Mouse (Mus musculus): ENCODE data around the gene Acot4.
"Not testable (repeated sequence)": the region's sequence is repeated elsewhere in the genome, so short reads cannot be mapped to it uniquely, and the experiment has no call there.

The Acot4 gene

DNA sequence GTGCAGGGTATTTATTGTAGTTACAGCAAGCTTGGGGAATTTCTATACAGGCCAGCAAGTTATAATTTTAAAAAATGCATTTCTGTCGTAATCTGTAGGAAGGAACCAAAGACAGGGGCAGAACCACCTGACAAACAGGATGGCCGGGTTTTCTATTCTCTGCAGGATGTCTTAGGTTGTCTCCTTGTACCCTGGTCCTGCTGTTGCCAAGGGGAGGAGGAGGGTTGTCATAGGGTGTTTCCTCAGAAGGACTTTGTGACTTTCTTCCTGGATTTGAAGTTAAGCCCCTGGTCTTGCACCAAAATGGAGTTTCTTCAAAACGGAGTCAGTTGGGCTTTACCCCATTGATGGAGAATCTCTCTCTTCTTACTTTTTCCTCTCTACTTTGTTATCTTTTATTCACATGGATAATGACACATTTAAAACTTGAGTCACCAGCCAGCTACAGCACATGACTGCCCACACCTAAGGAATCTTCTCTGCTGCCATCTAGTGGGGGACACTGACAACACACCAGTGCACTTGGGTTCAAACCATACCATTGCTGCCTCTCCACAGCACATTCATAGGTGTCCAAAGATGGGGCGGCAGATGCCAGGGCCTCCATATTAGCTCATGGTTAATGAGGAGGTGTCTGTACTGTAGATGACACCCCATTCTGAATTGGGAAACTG lies 7.4 kb upstream of the Acot4 start:
- in situ Hi-C loops (cut with MboI), result no loop called here

DNA sequence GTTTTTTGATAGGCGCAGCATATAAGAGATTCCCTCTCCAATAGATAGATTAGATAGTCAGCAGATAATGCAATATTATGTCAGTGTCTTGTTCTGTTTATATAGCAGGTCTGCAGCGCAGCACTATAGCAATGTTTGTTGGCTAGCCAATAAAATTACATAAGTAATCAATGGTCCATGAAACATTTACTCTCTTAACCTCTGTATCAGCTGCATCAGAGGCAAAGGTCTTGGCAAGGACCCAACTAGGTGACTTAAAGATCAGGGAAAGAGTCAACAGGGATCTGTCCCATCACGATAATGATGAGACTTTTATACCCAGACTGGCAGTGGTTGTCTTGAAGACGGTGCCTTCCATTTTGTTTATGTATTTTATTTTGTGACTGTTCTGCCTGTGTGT lies 5.3 kb upstream of the Acot4 start:
- in situ Hi-C loops (cut with MboI), result no loop called here

GRCm38 (mm10) chr12:84033302-84033701 lies 4.9 kb upstream of the Acot4 start:
- in situ Hi-C loops (cut with MboI), result not testable (repeated sequence)

GRCm38 (mm10) chr12:84034108-84034507 lies 4.1 kb upstream of the Acot4 start:
- in situ Hi-C loops (cut with MboI), result no loop called here

- in situ Hi-C loops (cut with MboI), result not testable (repeated sequence)
Observed at GRCm38 (mm10) chr12:84038691-84039111, 522 bp downstream of the Acot4 start, which contains the start of gene Gm49366. Gm49366 (plus strand) TSS chr12:84038935.

DNA sequence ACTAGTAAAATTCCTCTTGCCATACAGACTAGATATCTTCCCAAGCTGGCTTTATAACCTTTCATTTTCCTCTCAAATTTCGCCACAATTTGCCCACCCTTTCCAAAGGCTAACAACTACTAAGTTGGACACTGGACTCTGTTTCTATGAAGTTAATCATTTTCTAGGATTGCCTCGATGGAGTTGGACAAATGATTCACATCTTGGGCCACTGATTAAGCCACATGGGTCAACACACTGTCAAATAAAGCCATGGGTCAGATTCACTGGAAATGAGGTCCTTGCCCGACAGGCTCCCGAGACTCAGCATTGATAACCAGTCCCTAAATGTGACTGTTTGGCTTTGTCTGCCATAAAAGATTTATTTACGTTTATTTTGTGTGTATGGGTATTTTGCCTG lies 4.1 kb downstream of the Acot4 start:
- in situ Hi-C loops (cut with MboI), result no loop called here

DNA sequence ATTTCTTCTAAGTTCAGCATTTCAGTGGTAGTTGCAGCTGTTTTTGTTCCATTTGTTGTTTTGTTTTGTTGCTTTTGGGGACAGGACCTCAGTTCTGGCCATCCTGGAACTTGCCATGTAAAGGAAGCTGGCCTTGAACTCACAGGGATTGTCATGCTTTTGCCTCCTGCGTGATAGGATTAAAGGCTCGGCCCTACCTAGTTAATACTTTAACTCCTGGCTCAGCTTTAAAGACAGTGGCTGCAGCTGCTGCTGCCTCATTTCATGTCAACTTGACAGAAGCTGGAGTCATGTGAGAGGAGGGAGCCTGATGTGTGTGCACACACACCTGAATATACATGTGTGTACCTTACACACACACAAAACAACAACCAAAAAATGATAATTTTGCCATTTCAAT lies 5.9 kb downstream of the Acot4 start:
- in situ Hi-C loops (cut with MboI), result no loop called here

DNA sequence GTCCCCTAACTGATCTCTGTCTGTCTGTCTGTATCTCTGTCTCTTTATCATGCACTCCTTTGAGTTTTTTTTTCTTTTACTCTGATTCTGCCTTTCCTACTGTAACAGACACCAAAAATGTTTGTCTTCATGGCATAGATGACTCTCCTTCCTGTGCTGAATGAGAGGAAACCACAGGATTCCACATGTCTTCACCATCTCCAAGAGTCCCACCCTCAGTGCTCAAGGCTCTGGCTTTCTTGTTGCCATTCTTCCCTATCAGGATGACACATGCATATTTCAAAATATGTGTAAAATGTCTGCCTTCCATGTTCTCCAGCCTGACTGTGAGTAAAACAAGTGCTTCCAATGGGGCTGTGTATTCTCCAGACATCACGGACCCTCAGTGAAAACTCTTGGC lies 8.7 kb downstream of the Acot4 start:
- in situ Hi-C loops (cut with MboI), result no loop called here

GRCm38 (mm10) chr12:84050744-84051143 lies 12.6 kb downstream of the Acot4 start:
- in situ Hi-C loops (cut with MboI), result not testable (repeated sequence)

- in situ Hi-C loops (cut with MboI), result no loop called here
Observed at GRCm38 (mm10) chr12:84051937-84052474, 13.8 kb downstream of the Acot4 start, which contains the start of gene Acot3. Acot3 (plus strand) TSS chr12:84052144.

DNA sequence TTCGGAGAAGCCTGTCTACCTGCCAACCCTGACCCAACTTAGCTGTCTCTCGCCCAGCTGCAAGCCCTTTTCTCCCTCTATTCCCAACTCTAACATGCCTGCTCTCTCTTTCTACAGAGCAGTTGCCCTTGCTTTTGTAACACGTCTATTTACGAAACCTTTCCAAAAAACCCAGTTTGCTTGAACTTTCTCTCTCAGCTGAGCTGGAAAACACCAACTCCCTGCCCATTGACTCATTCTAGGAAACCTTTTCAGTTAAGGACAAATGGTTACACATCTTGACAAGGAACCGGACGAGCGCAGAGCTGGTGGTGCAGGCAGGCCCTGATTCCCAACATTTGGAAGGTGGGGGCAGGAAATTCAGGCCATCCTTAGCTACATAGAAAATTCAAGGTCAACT lies 14.4 kb downstream of the Acot4 start:
- in situ Hi-C loops (cut with MboI), result no loop called here

- in situ Hi-C loops (cut with MboI), result no loop called here
Observed at GRCm38 (mm10) chr12:84053173-84053572, 15.0 kb downstream of the Acot4 start.

DNA sequence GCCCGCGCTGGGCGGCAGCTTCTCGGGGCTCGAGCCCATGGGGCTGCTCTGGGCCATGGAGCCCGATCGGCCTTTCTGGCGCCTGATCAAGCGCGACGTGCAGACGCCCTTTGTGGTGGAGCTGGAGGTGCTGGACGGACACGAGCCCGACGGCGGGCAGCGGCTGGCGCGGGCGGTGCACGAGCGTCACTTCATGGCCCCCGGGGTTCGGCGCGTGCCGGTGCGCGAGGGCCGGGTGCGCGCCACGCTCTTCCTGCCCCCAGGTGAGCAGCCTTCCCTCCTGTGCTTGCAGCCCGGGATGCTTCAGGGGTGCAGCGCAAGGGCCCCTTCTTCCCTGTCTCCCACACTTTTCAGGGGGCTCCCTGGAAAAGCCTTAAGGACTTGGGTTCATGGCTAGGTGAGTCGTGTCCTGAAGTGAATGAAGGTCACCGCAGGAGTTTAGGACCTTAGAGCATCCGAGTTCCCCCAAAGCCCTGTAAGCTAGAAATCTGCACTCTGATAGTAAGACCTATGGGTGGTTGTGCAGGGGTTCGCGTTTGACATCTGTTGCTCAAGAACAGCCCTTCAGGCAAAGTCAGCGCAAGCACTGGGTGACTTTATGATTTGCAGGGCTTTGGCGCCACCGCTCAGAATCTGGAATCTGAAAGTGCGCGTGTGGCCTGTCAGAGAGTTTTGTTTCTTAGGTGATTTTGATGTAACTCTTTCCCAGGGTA lies 15.7 kb downstream of the Acot4 start:
- in situ Hi-C loops (cut with MboI), result no loop called here

DNA sequence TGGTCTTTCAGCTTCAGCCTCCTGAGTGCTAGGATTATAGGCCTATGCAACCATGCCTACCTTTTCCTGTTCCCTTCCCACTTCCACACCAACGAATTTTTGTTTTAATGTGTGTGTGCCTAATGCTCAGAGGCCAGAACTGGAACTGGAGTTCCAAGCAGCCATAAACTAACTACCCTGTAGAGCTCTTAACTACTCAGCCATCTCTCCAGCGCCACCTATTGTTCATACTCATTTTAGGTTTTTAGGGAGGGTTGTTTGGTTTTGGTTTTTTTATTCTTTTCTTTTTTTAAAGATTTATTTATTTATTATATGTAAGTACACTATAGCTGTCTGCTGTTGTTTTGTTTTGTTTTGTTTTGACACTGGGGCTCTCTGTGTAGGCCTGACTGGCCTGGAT lies 22.8 kb downstream of the Acot4 start:
- in situ Hi-C loops (cut with MboI), result no loop called here

DNA sequence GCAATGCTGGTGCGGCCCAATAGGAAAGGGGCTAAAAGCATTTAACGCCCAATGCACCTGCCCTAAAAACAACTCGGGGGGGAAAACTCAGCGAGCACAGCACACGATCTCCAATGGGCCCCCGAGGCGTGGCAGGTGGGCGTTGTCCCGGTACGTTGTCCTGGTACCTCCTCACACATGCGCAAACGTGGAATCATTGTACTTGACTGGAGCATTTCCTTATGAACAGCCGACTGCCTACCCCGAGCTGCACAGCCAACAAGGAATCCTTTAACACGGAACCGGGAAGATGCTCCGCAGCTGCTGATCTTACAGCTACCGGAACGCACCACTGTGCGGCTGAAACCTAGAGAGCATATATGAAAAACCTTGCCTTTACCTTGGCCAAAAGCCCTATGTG lies 24.2 kb downstream of the Acot4 start:
- in situ Hi-C loops (cut with MboI), result no loop called here

GRCm38 (mm10) chr12:84063228-84063627 lies 25.0 kb downstream of the Acot4 start:
- in situ Hi-C loops (cut with MboI), result no loop called here

- in situ Hi-C loops (cut with MboI), result no loop called here
Observed at GRCm38 (mm10) chr12:84063833-84064232, 25.7 kb downstream of the Acot4 start.

- in situ Hi-C loops (cut with MboI), result no loop called here
Observed at GRCm38 (mm10) chr12:84064621-84065020, 26.4 kb downstream of the Acot4 start.

- in situ Hi-C loops (cut with MboI), result no loop called here
Observed at GRCm38 (mm10) chr12:84067752-84068151, 29.6 kb downstream of the Acot4 start.

GRCm38 (mm10) chr12:84068296-84068695 lies 30.1 kb downstream of the Acot4 start:
- in situ Hi-C loops (cut with MboI), result no loop called here

DNA sequence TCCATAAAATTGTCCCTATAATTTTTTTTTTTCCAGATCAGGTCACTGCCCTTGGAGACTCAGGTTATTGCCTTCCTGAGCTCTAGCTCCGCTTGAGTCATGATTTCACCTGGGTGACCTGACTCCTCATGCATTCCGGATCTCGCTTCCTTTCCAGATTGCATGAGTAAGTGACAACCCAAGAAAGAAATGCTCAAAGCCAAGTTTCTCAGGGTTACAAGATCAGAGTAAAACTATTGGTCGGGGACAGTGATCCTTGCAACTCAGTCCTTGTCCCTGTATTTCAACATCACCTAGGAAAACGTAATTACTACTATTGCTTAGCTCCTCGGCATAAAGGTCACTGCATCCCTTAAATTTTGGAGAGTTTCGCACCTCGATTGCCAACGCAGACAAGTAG lies 30.8 kb downstream of the Acot4 start, which contains the start of gene Acot5:
Gene Acot5 (plus strand): TSS at position 340 of the 400 bp plus-strand sequence.
- in situ Hi-C loops (cut with MboI), result no loop called here

DNA sequence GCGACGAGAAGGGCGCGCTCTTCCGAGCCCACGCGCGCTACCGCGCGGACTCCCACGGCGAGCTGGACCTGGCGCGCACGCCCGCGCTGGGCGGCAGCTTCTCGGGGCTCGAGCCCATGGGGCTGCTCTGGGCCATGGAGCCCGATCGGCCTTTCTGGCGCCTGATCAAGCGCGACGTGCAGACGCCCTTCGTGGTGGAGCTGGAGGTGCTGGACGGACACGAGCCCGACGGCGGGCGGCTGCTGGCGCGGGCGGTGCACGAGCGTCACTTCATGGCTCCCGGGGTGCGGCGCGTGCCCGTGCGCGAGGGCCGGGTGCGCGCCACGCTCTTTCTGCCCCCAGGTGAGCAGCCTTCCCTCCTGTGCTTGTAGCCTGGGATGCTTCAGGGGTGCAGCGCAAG lies 31.4 kb downstream of the Acot4 start:
- in situ Hi-C loops (cut with MboI), result not testable (repeated sequence)

- in situ Hi-C loops (cut with MboI), result no loop called here
Observed at GRCm38 (mm10) chr12:84071696-84072095, 33.5 kb downstream of the Acot4 start.

Data from mature B cell (primary cell).